Mouse (Mus musculus) cerebellum, adult 2 months (tissue): ENCODE data around the gene Mamdc4.

Source experiments
- CTCF ChIP-seq: fragments of 200-500 bp; IDR thresholded peaks from 2 replicates; pipeline ENCODE4 v1.5.1; 2011; ENCODE audit warnings: low read depth, mild to moderate bottlenecking, control low read depth, low read length, moderate library complexity, borderline replicate concordance; ENCODE audit not compliant: insufficient read depth
- POLR2A ChIP-seq: fragments of 200-500 bp; IDR thresholded peaks from 2 replicates; pipeline ENCODE4 v1.6.1; 2011; ENCODE audit warnings: low read length, control low read depth, borderline replicate concordance; ENCODE audit not compliant: insufficient read depth

DNA sequence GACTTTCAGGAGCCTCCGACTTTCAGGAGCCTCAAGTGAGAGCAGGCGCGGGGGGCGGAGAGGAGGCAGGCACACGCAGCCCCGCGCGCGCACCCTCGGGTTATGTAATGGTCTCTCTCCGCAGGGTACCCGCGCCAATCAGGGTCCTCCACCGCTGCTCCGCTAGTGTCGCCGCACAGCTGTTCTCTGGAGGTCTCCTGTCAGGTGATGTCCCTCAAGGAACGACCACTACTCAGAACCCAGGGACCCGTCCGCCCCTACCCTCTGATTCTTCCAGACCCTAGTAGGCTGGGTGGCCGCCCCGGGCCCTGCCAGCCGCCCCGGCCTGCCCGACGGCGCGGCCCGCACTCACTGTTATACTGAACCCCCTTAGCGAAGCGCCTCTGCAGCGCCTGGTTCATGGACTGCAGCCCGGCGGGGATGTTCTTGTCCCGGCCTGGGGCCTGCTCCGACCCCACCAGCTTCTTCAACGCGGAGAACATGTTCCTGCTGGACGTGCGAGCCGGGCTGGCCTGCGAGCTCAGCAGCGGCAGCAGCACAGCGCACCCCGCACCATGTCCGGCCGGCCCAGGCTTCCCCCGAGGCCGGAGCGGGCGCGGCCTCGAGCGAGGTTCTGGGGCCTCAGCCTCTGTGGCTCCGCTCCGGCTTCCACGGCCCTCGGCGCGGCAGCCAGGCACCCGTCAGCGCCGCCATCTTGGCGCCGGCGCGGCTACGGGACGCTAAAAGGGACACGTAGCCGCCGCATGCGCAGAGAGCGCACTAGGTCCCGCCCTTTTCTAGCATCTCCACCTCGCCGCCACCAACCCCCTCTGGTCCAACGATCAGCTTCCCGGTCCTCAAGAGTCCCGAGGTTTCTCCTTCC lies 33.3 kb upstream of the Mamdc4 start, which contains the start of gene Rabl6:
- TF ChIP-seq CTCF (no peak), POLR2A (peak; percentile 74; the same call in 1 of the 2 replicates)
